Mouse (Mus musculus) megakaryocyte, embryonic 14.5 days (primary cell): ENCODE measurements around the gene Vapa.

ENCODE experiments used
- FLI1 ChIP-seq: IDR thresholded peaks from 2 replicates; pipeline ENCODE4 v1.6.1; 2012; ENCODE audit warnings: low read length, inconsistent platforms, mixed read lengths
- GATA1 ChIP-seq: IDR thresholded peaks from 3 replicates; pipeline ENCODE4 v1.6.1; 2012; ENCODE audit warnings: mixed read lengths, low read length, inconsistent platforms, borderline replicate concordance

DNA sequence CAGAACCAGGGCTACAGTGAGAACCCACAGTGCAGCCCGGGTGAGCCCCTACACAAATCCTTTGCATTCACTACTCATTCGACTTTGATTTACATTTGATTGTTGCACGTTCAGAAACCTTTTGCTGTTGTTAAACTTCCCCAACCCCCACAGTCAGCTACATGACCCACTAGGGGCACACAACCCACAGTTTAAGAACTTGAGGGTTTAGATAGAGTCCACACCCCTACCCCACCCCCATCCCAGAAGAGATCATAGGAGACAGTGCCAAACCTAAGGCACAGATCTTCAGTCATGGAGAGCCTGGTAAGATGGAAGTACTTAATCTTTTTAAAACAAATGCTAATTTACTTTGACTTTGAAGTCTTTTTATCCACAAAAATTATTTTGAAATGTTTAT, 2.3 kb upstream of the Vapa start:
- TF ChIP-seq GATA1 (no peak), FLI1 (no peak)
